Comparison of ENCODE assay signal across 27 mouse cellular contexts in genomic region chr14:122035860-122036259, GRCm38 (mm10). TPM values are rescaled to one million over a fixed set of nuclear protein-coding genes. Genes with fewer than 3 reads are reported as not detected.
DNase-seq lines count a peak whose midpoint lies in the region; ATAC-seq and TF ChIP-seq lines count a peak whose summit lies in the region.
"Had no signal": no experiment of that assay in that cellular context is flagged by ENCODE, and none has a peak within 500 bp of the region (broad histone marks: within the 10 kb centered on the region; RNA-seq: fewer than 3 reads in every experiment).

No protein-coding gene starts in this region.

- DNase-seq in stomach, postnatal 0 days (ENCODE audit: low spot score) = peak; percentile 31
- no peak for DNase-seq in cerebellum, postnatal 14 days
- DNase-seq in adrenal gland, postnatal 10 days = no peak
- DNase-seq in adrenal gland, postnatal 4 days (ENCODE audit: low spot score in 2 of 2) = no peak
- DNase-seq: adrenal gland, adult 8-10 months; cerebellum, adult 9-11 months; forebrain, postnatal 0 days; heart, postnatal 10 days; kidney, adult 11 months; right cerebral cortex, adult 18-20 months had no signal

- H3K27ac ChIP-seq in stomach, postnatal 0 days (replicated peaks) = no peak overlapping the region
- H3K27ac ChIP-seq: embryonic facial prominence, embryonic 15.5 days; hindbrain, embryonic 12.5 days; limb, embryonic 12.5 days; liver, embryonic 14.5 days; lung, embryonic 15.5 days had no signal

- no peak overlapping the region for H3K4me3 ChIP-seq in stomach, postnatal 0 days (ENCODE audit: low read depth, low read length)
- H3K4me3 ChIP-seq: embryonic facial prominence, embryonic 15.5 days; hindbrain, embryonic 12.5 days; limb, embryonic 12.5 days; lung, embryonic 15.5 days had no signal

- no peaks in the 10 kb centered on the region for H3K36me3 ChIP-seq in stomach, postnatal 0 days (ENCODE audit: control insufficient read depth, insufficient read depth, low read length)
- H3K36me3 ChIP-seq: embryonic facial prominence, embryonic 15.5 days; hindbrain, embryonic 12.5 days; limb, embryonic 12.5 days; lung, embryonic 15.5 days had no signal

- H3K27me3 ChIP-seq in stomach, postnatal 0 days (ENCODE audit: control insufficient read depth, insufficient read depth, low read length) = no peaks in the 10 kb centered on the region
- H3K27me3 ChIP-seq: CH12.LX; embryonic facial prominence, embryonic 15.5 days; hindbrain, embryonic 12.5 days; limb, embryonic 12.5 days; lung, embryonic 15.5 days had no signal

- H3K4me2 ChIP-seq in stomach, postnatal 0 days (replicated peaks; ENCODE audit: low read depth) = no peak overlapping the region
- H3K4me2 ChIP-seq: embryonic facial prominence, embryonic 15.5 days; heart, embryonic 11.5 days; hindbrain, embryonic 12.5 days; limb, embryonic 12.5 days; lung, embryonic 15.5 days had no signal

- no peaks in the 10 kb centered on the region for H3K4me1 ChIP-seq in stomach, postnatal 0 days (replicated peaks; ENCODE audit: control insufficient read depth, insufficient read depth)
- H3K4me1 ChIP-seq: embryonic facial prominence, embryonic 15.5 days; hindbrain, embryonic 12.5 days; limb, embryonic 12.5 days; lung, embryonic 15.5 days had no signal

- no peak for TF ChIP-seq EP300 in stomach, postnatal 0 days (optimal IDR thresholded peaks at IDR 0.05)

- ATAC-seq in CD4-positive, CD25-positive, alpha-beta regulatory T cell, adult 4 months = peak; percentile 98
- ATAC-seq in activated CD4-positive, CD25-positive, alpha-beta regulatory T cell, adult 4 months = peak; percentile 96
- peak; percentile 83 for ATAC-seq in megakaryocyte, adult 5-6 weeks (ENCODE audit: poor library complexity, severe bottlenecking)
- ATAC-seq in stomach, postnatal 0 days (ENCODE audit: low FRiP score, low TSS enrichment) = peak; percentile 82
- ATAC-seq: forebrain, postnatal 0 days had no signal

- TF ChIP-seq CTCF in stomach, postnatal 0 days (IDR thresholded peaks at IDR 0.05; ENCODE audit: low read depth) = no peak

- no peaks in the 10 kb centered on the region for H3K9me3 ChIP-seq in stomach, postnatal 0 days (ENCODE audit: control insufficient read depth, low read length)
- H3K9me3 ChIP-seq: hindbrain, embryonic 12.5 days; lung, embryonic 15.5 days had no signal

- WGBS in stomach, postnatal 0 days = 80% methylated on average over 2 of the region's 2 CpGs

- H3K9ac ChIP-seq in stomach, postnatal 0 days (ENCODE audit: low read length) = no peak overlapping the region
- H3K9ac ChIP-seq: embryonic facial prominence, embryonic 15.5 days; forebrain, postnatal 0 days; hindbrain, embryonic 12.5 days; limb, embryonic 12.5 days; liver, embryonic 14.5 days; lung, embryonic 15.5 days had no signal

RNA-seq across cellular contexts. Expression of gene Timm8a2, which starts 1.4 kb away (rescaled TPM):
- not detected for polyA plus RNA-seq in CD4-positive, CD25-positive, alpha-beta regulatory T cell, adult 4 months (2017; shearing (Covaris generic))
- polyA plus RNA-seq in activated CD4-positive, CD25-positive, alpha-beta regulatory T cell, adult 4 months (2017; shearing (Covaris generic)) = not detected
- not detected in 2 replicates for total RNA-seq in megakaryocyte, adult 5-6 weeks (2015)
- total RNA-seq in megakaryocyte, adult 5-6 weeks (2017) = 0.18 TPM in 1 of 2 replicates, not detected in the other
- not detected in 2 replicates for polyA plus RNA-seq in stomach, postnatal 0 days (2015; fragmentation: Nextera tagmentation; extraction: Ambion mirVana)
- under 1 TPM in 1 of 2 experiments, not detected in 1; 0.33 TPM for total RNA-seq in adrenal gland, postnatal 10 days (2021)
- total RNA-seq in adrenal gland, postnatal 4 days (2021) = not detected
- total RNA-seq: adrenal gland, adult 8-10 months; CH12.LX; forebrain, postnatal 0 days; gastrocnemius, adult 18-20 months; gastrocnemius, postnatal 4 days; heart, postnatal 10 days; layer of hippocampus, adult 18-20 months had no signal
- polyA plus RNA-seq: embryonic facial prominence, embryonic 15.5 days; forebrain, postnatal 0 days; heart, embryonic 11.5 days; hindbrain, embryonic 12.5 days; kidney, embryonic 16.5 days; limb, embryonic 12.5 days; liver, embryonic 14.5 days; lung, embryonic 15.5 days; midbrain, postnatal 0 days; neural tube, embryonic 11.5 days; small intestine, adult 2 months had no signal
